ENCODE assay signal across 12 mouse cellular contexts in genomic region chr17:64802168-64802955, GRCm38 (mm10). TPM values are rescaled to one million over a fixed set of nuclear protein-coding genes. Genes with fewer than 3 reads are reported as not detected.
DNase-seq lines count a peak whose midpoint lies in the region; ATAC-seq and TF ChIP-seq lines count a peak whose summit lies in the region.
"Had no signal": no experiment of that assay in that cellular context is flagged by ENCODE, and none has a peak within 500 bp of the region (broad histone marks: within the 10 kb centered on the region; RNA-seq: fewer than 3 reads in every experiment).

No protein-coding gene starts in this region.

- H3K9ac ChIP-seq in heart, embryonic 15.5 days: no peak overlapping the region
- no peak overlapping the region for H3K9ac ChIP-seq in forebrain, embryonic 12.5 days

- H3K4me2 ChIP-seq in heart, embryonic 15.5 days: 0 out of 2 replicates have a peak overlapping the region, but pooled peaks have one; percentile 4
- H3K4me2 ChIP-seq in forebrain, embryonic 12.5 days: no peak overlapping the region

- no peaks in the 10 kb centered on the region for H3K9me3 ChIP-seq in heart, embryonic 15.5 days (replicated peaks)
- H3K9me3 ChIP-seq in forebrain, embryonic 12.5 days: no peaks in the 10 kb centered on the region
- no peaks in the 10 kb centered on the region for H3K9me3 ChIP-seq in midbrain, embryonic 10.5 days (replicated peaks)

- no peak for TF ChIP-seq POLR2A in brain, embryonic 14.5 days (IDR thresholded peaks at IDR 0.05; ENCODE audit: borderline replicate concordance, extremely low read depth, insufficient read depth, insufficient read length, poor library complexity, severe bottlenecking)

- no peak for TF ChIP-seq CTCF in brain, embryonic 14.5 days (IDR thresholded peaks at IDR 0.05; ENCODE audit: borderline replicate concordance, extremely low read depth, insufficient read depth, insufficient read length)

- 43% methylated on average over 11 of the region's 11 CpGs for WGBS in heart, embryonic 15.5 days
- WGBS in forebrain, embryonic 12.5 days: 37% methylated on average over 11 of the region's 11 CpGs
- 46% methylated on average over 11 of the region's 11 CpGs for WGBS in midbrain, embryonic 10.5 days

- H3K27me3 ChIP-seq in heart, embryonic 15.5 days: peaks cover 10% of the 10 kb centered on the region
- H3K27me3 ChIP-seq in forebrain, embryonic 12.5 days: no peaks in the 10 kb centered on the region
- H3K27me3 ChIP-seq in midbrain, embryonic 10.5 days (ENCODE audit: low read depth, poor library complexity, severe bottlenecking): no peaks in the 10 kb centered on the region

- H3K27ac ChIP-seq in heart, embryonic 15.5 days: no peak overlapping the region
- H3K27ac ChIP-seq in forebrain, embryonic 12.5 days: no peak overlapping the region
- peak overlapping the region; percentile 59 for H3K27ac ChIP-seq in midbrain, embryonic 10.5 days (replicated peaks)

- H3K36me3 ChIP-seq in heart, embryonic 15.5 days: no peaks in the 10 kb centered on the region
- no peaks in the 10 kb centered on the region for H3K36me3 ChIP-seq in forebrain, embryonic 12.5 days (replicated peaks)
- H3K36me3 ChIP-seq in midbrain, embryonic 10.5 days: no peaks in the 10 kb centered on the region

- H3K4me1 ChIP-seq in heart, embryonic 15.5 days (replicated peaks): peaks cover 7% of the 10 kb centered on the region; the same call in 1 of the 2 replicates
- peaks cover 10% of the 10 kb centered on the region; the same call in 1 of the 2 replicates for H3K4me1 ChIP-seq in forebrain, embryonic 12.5 days
- H3K4me1 ChIP-seq in midbrain, embryonic 10.5 days: peaks cover 13% of the 10 kb centered on the region; the same call in 1 of the 2 replicates

- ATAC-seq in heart, embryonic 15.5 days (replicated peaks; ENCODE audit: insufficient number of reproducible peaks, insufficient read depth, low FRiP score, low read depth): peak; percentile 55; the same call in 1 of the 2 replicates
- peak; percentile 39 for ATAC-seq in forebrain, embryonic 12.5 days (ENCODE audit: low FRiP score)

- no peak for DNase-seq in heart, adult 18-20 months
- peak; percentile 66 for DNase-seq in brain, embryonic 14.5 days (ENCODE audit: low read depth)
- DNase-seq in midbrain, embryonic 10.5 days (ENCODE audit: low spot score): no peak
- DNase-seq in cerebellum, postnatal 36 days: no peak
- no peak for DNase-seq in frontal cortex, postnatal 36 days (ENCODE audit: low spot score in 2 of 2)
- DNase-seq in urinary bladder, postnatal 14 days (ENCODE audit: low spot score): no peak

- H3K4me3 ChIP-seq in heart, embryonic 15.5 days: no peak overlapping the region
- no peak overlapping the region for H3K4me3 ChIP-seq in forebrain, embryonic 12.5 days (replicated peaks)
- no peak overlapping the region for H3K4me3 ChIP-seq in midbrain, embryonic 10.5 days
- H3K4me3 ChIP-seq: erythroblast, embryonic 14.5 days had no signal

RNA-seq across cellular contexts. Expression of gene 4930583I09Rik, which starts 33.5 kb away (rescaled TPM):
- polyA plus RNA-seq in heart, embryonic 15.5 days (2015; fragmentation: Nextera tagmentation; extraction: Ambion mirVana): not detected in 2 replicates
- not detected for total RNA-seq in heart, adult 18-20 months (2021)
- not detected in 2 replicates for polyA plus RNA-seq in brain, embryonic 14.5 days (2012; rRNA removed)
- not detected in 2 replicates for polyA plus RNA-seq in forebrain, embryonic 12.5 days (2016; fragmentation: Nextera tagmentation; extraction: Ambion mirVana)
- polyA plus RNA-seq in midbrain, embryonic 10.5 days (2016; fragmentation: Nextera tagmentation; extraction: Ambion mirVana): not detected in 2 replicates
- total RNA-seq: hematopoietic stem cell, adult 5-6 weeks; layer of hippocampus, postnatal 10 days had no signal
- polyA plus RNA-seq: erythroblast, embryonic 14.5 days; liver, embryonic 16.5 days had no signal
